14 mouse cellular contexts compared by ENCODE assay signal in the genomic region with DNA sequence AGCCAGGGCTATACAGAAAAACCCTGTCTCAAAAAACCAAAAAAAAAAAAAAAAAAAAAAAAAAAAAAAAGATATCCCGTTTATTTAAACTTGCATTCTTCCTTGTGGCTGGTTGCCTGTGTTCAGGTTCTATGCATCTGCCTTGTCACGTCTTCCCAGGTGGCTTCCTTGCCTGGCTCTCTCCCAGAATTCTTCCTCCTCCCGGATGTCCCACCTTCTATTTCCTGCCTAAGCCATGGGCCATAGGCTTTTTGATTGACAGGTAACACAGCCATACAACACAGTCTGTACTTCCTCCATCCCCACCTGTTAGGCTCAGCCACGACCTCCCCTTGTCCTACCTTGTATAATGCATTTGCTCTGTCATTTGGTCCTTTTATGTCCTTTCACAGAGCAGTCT. TPM values are rescaled to one million over a fixed set of nuclear protein-coding genes. Genes with fewer than 3 reads are reported as not detected.
DNase-seq lines count a peak whose midpoint lies in the region; ATAC-seq and TF ChIP-seq lines count a peak whose summit lies in the region.
"Had no signal": no experiment of that assay in that cellular context is flagged by ENCODE, and none has a peak within 500 bp of the region (broad histone marks: within the 10 kb centered on the region; RNA-seq: fewer than 3 reads in every experiment).

A gene (plus strand): TSS at position 330 of the 400 bp plus-strand sequence.

- ATAC-seq in granulocyte monocyte progenitor cell, adult 5-6 weeks (replicated peaks; ENCODE audit: poor library complexity, severe bottlenecking), result no peak

- no peak within 1 kb of the TSS for H3K4me3 ChIP-seq in kidney, adult 2 months (ENCODE audit: insufficient read depth, low read depth, low read length)
- H3K4me3 ChIP-seq: embryonic facial prominence, embryonic 15.5 days; hindbrain, embryonic 12.5 days; limb, embryonic 15.5 days had no signal

- TF ChIP-seq CTCF in kidney, adult 2 months (conservative IDR thresholded peaks at IDR 0.05; ENCODE audit: insufficient read depth, insufficient read length, low read depth, low read length), result no peak

- no peaks in the 10 kb centered on the region for H3K4me1 ChIP-seq in kidney, adult 2 months (ENCODE audit: control insufficient read depth, insufficient read depth, low read length)

- H3K27me3 ChIP-seq in kidney, adult 2 months (replicated peaks; ENCODE audit: control insufficient read depth, insufficient read depth, low read length), result no peaks in the 10 kb centered on the region
- H3K27me3 ChIP-seq: embryonic facial prominence, embryonic 15.5 days; hindbrain, embryonic 12.5 days; limb, embryonic 15.5 days had no signal

- 77% methylated on average over 4 of the region's 4 CpGs for WGBS in kidney, adult 2 months

- H3K36me3 ChIP-seq in kidney, adult 2 months (ENCODE audit: control insufficient read depth, insufficient read depth, low read length), result no peaks in the 10 kb centered on the region
- H3K36me3 ChIP-seq: embryonic facial prominence, embryonic 15.5 days; hindbrain, embryonic 12.5 days; limb, embryonic 15.5 days had no signal

- no peak for DNase-seq in kidney, adult 2 months
- DNase-seq in kidney, postnatal 25 days, result no peak
- peak; percentile 90 for DNase-seq in A20 (ENCODE audit: low read depth, low spot score)
- DNase-seq in WW6 (ENCODE audit: low read depth, low spot score), result peak; percentile 55
- DNase-seq in T-cell, adult 2 months (ENCODE audit: low spot score), result no peak
- DNase-seq in frontal cortex, adult 2 months (ENCODE audit: extremely low spot score in 1 of 2, low spot score in 1 of 2), result no peak
- no peak for DNase-seq in layer of hippocampus, adult 9-11 months
- DNase-seq: cerebellum, postnatal 10 days; kidney, adult 8-10 months; thymus, postnatal 25 days had no signal

- no peak within 1 kb of the TSS for H3K27ac ChIP-seq in kidney, adult 2 months (ENCODE audit: insufficient read depth, low read depth, low read length)
- H3K27ac ChIP-seq: embryonic facial prominence, embryonic 15.5 days; hindbrain, embryonic 12.5 days; limb, embryonic 15.5 days had no signal

- TF ChIP-seq POLR2A in kidney, adult 2 months (IDR thresholded peaks at IDR 0.05; ENCODE audit: low read depth, low read length), result no peak

RNA-seq across cellular contexts. Expression of the gene that starts here (rescaled TPM):
- polyA plus RNA-seq in kidney, adult 2 months (2012; rRNA removed), result 6.4 and 13.1 TPM in 2 replicates
- 53.8 and 59.5 TPM in 2 replicates for total RNA-seq in granulocyte monocyte progenitor cell, adult 5-6 weeks (2014; fragmentation: Nextera tagmentation)
- 66.8 and 84.3 TPM in 2 replicates for total RNA-seq in granulocyte monocyte progenitor cell, adult 5-6 weeks (2017)
- 3.4 and 5.9 TPM in 2 replicates for polyA plus RNA-seq in frontal cortex, adult 2 months (2012; rRNA removed)

Comparison
In these comparisons a context has a peak if more than half of its experiments do, and no peak if none do; other contexts are left out.
1. DNase-seq: peak in A20 (single experiment) and WW6 (single experiment); none in kidney, adult 2 months (single experiment), kidney, postnatal 25 days (0 of 2), T-cell, adult 2 months (single experiment), frontal cortex, adult 2 months (0 of 2) and layer of hippocampus, adult 9-11 months (single experiment).